Mouse (Mus musculus) heart, postnatal 0 days (tissue): Measurements from ENCODE around the gene Asic2.

ENCODE experiments used
- CTCF ChIP-seq: IDR thresholded peaks from 2 replicates; pipeline ENCODE4 v1.5.1; 2016; ENCODE audit warnings: antibody characterized with exemption, control low read depth, low read depth
- EP300 ChIP-seq: IDR thresholded peaks from 2 replicates; pipeline ENCODE4 v1.6.1; 2016; ENCODE audit warnings: antibody characterized with exemption, low read depth

DNA sequence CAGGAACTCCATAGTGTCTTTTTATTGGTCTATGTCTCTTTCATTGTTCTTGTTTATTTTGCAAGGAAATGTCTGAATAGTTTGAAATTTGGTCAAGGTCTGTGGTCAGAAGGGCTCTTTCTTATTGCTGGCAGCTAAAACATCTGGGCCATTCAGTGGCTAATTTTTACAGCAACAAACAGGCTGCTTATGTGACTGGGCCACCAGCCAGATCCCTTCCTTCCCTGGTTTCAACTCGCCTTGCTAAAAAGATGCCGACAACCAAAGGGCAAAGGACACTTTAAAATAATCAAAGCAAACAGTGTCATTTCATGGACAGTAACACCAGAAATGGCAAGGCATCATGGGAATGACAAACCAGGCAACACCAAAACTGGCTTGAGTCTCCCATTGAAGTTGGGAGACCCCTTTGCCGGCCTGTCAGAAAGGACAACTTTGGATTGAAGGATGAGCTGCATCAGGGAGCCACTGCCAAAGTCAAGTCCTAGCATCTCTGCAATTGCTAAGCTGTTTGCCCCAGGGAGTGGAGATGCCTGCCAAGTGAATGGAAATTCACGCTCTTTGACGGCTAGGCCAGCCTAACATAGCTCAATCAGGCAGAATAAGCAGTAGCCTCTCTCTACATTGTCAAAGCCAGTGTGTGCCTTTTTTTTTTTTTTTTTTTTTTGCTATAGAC, 123.1 kb downstream of the Asic2 start:
- TF ChIP-seq CTCF (no peak), EP300 (no peak)
